Mouse (Mus musculus) CH12.LX (cell line): ENCODE results near the gene Srrm4.

ENCODE experiments used
- CTCF ChIP-seq, 2 experiments: IDR thresholded peaks in 1 of 2; conservative IDR thresholded peaks in 1 of 2; 2 replicates each; pipeline ENCODE4 v1.5.1; 2011 to 2012; ENCODE audit warnings: low read depth in 2 of 2, low read length in 2 of 2, improper control_type of control experiment in 1 of 2, inconsistent platforms in 1 of 2, mild to moderate bottlenecking in 1 of 2, moderate library complexity in 1 of 2
- EP300 ChIP-seq: IDR thresholded peaks from 2 replicates; pipeline ENCODE4 v1.6.1; 2011; ENCODE audit warnings: low read length, improper control_type of control experiment

- TF ChIP-seq EP300 = no peak
- no peak for TF ChIP-seq CTCF (conservative IDR thresholded peaks at IDR 0.05 in 1 of 2, IDR thresholded peaks at IDR 0.05 in 1 of 2; ENCODE audit: low read depth in 2 of 2, low read length in 2 of 2)
Measured at GRCm38 (mm10) chr5:116573307-116573706, 18.3 kb downstream of the Srrm4 start.
